In the genomic region with DNA sequence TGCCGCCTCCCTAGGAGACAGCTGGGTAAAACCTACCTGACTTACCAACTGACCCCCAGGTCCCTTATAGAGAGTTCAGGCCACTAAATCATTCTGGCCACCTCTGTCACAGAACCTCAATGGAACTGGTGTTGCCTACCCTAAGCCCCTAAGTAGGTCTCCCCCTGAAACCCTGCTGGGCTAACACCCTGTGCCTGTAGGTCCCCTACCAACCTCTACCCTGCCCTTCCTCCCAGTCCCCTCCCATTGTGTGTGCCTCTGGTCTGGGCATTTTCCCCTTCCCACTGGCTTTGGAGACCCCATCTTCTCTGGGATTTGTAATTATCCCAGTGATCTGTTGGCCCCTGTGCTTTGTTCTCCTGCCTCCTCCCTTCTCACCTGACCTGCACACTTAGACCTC, we compare ENCODE assay signal across 18 mouse cellular contexts. TPM values are rescaled to one million over a fixed set of nuclear protein-coding genes. Genes with fewer than 3 reads are reported as not detected.
DNase-seq lines count a peak whose midpoint lies in the region; ATAC-seq and TF ChIP-seq lines count a peak whose summit lies in the region.
"Had no signal": no experiment of that assay in that cellular context is flagged by ENCODE, and none has a peak within 500 bp of the region (broad histone marks: within the 10 kb centered on the region; RNA-seq: fewer than 3 reads in every experiment).

No protein-coding gene starts in this region.

- peak overlapping the region; percentile 80 for H3K27ac ChIP-seq in embryonic facial prominence, embryonic 10.5 days (replicated peaks)
- H3K27ac ChIP-seq in forebrain, embryonic 13.5 days: peak overlapping the region; percentile 69
- peak overlapping the region; percentile 81 for H3K27ac ChIP-seq in hindbrain, embryonic 15.5 days (replicated peaks)
- H3K27ac ChIP-seq in midbrain, embryonic 16.5 days (ENCODE audit: low read length): peak overlapping the region; percentile 83
- no peak overlapping the region for H3K27ac ChIP-seq in cerebellum, adult 2 months (ENCODE audit: insufficient read depth, low read length)

- DNase-seq in embryonic facial prominence, embryonic 10.5 days (ENCODE audit: low spot score): no peak
- DNase-seq in adipocyte (ENCODE audit: low spot score): no peak
- DNase-seq in lung, postnatal 4 days: no peak
- DNase-seq in left cerebral cortex, postnatal 10 days (ENCODE audit: extremely low spot score in 1 of 2, low spot score in 2 of 2): no peak
- no peak for DNase-seq in cerebellum, adult 2 months
- DNase-seq: cerebellum, postnatal 10 days; gastrocnemius, postnatal 10 days; kidney, adult 9 months; thymus, adult 2 months had no signal

- no peak overlapping the region for H3K4me2 ChIP-seq in forebrain, embryonic 13.5 days
- no peak overlapping the region for H3K4me2 ChIP-seq in hindbrain, embryonic 15.5 days
- H3K4me2 ChIP-seq in midbrain, embryonic 16.5 days (ENCODE audit: low read length): no peak overlapping the region
- H3K4me2 ChIP-seq: heart, embryonic 13.5 days; lung, embryonic 14.5 days had no signal

- H3K4me3 ChIP-seq in embryonic facial prominence, embryonic 10.5 days: no peak overlapping the region
- H3K4me3 ChIP-seq in forebrain, embryonic 13.5 days: no peak overlapping the region
- H3K4me3 ChIP-seq in hindbrain, embryonic 15.5 days: no peak overlapping the region
- H3K4me3 ChIP-seq in midbrain, embryonic 16.5 days (ENCODE audit: low read depth, low read length): no peak overlapping the region
- no peak overlapping the region for H3K4me3 ChIP-seq in cerebellum, adult 2 months (replicated peaks; ENCODE audit: insufficient read depth, low read depth, low read length)
- H3K4me3 ChIP-seq: heart, embryonic 13.5 days; megakaryocyte, embryonic 14.5 days had no signal

- TF ChIP-seq CTCF in cerebellum, adult 2 months (IDR thresholded peaks at IDR 0.05; ENCODE audit: borderline replicate concordance, insufficient read depth, low read depth, low read length): no peak

- H3K9ac ChIP-seq in forebrain, embryonic 13.5 days: no peak overlapping the region; the same call in 1 of the 2 replicates
- 0 out of 2 replicates have a peak overlapping the region, but pooled peaks have one; percentile 4 for H3K9ac ChIP-seq in hindbrain, embryonic 15.5 days
- peak overlapping the region; percentile 3; the same call in 1 of the 2 replicates for H3K9ac ChIP-seq in midbrain, embryonic 16.5 days (ENCODE audit: low read depth, low read length)
- H3K9ac ChIP-seq: heart, embryonic 13.5 days; lung, embryonic 14.5 days had no signal

- peaks cover 26% of the 10 kb centered on the region for H3K4me1 ChIP-seq in embryonic facial prominence, embryonic 10.5 days
- H3K4me1 ChIP-seq in forebrain, embryonic 13.5 days: peaks cover 24% of the 10 kb centered on the region
- peaks cover 15% of the 10 kb centered on the region for H3K4me1 ChIP-seq in hindbrain, embryonic 15.5 days (replicated peaks)
- peaks cover 16% of the 10 kb centered on the region for H3K4me1 ChIP-seq in midbrain, embryonic 16.5 days (ENCODE audit: control insufficient read depth, insufficient read depth, low read length)
- no peaks in the 10 kb centered on the region for H3K4me1 ChIP-seq in cerebellum, adult 2 months (ENCODE audit: control insufficient read depth, insufficient read depth, low read length)

- no peak for TF ChIP-seq POLR2A in cerebellum, adult 2 months (IDR thresholded peaks at IDR 0.05; ENCODE audit: borderline replicate concordance, insufficient read depth, low read length)

- 80% methylated on average over 1 of the region's 1 CpGs for WGBS in embryonic facial prominence, embryonic 10.5 days
- WGBS in forebrain, embryonic 13.5 days: 86% methylated on average over 1 of the region's 1 CpGs
- WGBS in hindbrain, embryonic 15.5 days: 75% methylated on average over 1 of the region's 1 CpGs
- 77% methylated on average over 1 of the region's 1 CpGs for WGBS in midbrain, embryonic 16.5 days
- WGBS in cerebellum, adult 2 months: 96% methylated on average over 1 of the region's 1 CpGs

- 0 out of 2 replicates have a peak, but pooled peaks cover 5% of the 10 kb centered on the region for H3K36me3 ChIP-seq in embryonic facial prominence, embryonic 10.5 days (replicated peaks)
- H3K36me3 ChIP-seq in forebrain, embryonic 13.5 days (ENCODE audit: poor library complexity, severe bottlenecking): no peaks in the 10 kb centered on the region
- H3K36me3 ChIP-seq in hindbrain, embryonic 15.5 days: no peaks in the 10 kb centered on the region
- no peaks in the 10 kb centered on the region for H3K36me3 ChIP-seq in midbrain, embryonic 16.5 days (ENCODE audit: control insufficient read depth, insufficient read depth, low read length)
- H3K36me3 ChIP-seq: heart, embryonic 13.5 days had no signal

- no peaks in the 10 kb centered on the region for H3K27me3 ChIP-seq in embryonic facial prominence, embryonic 10.5 days (replicated peaks; ENCODE audit: low read depth, poor library complexity, severe bottlenecking)
- H3K27me3 ChIP-seq in forebrain, embryonic 13.5 days: no peaks in the 10 kb centered on the region
- H3K27me3 ChIP-seq in hindbrain, embryonic 15.5 days: no peaks in the 10 kb centered on the region
- no peaks in the 10 kb centered on the region for H3K27me3 ChIP-seq in midbrain, embryonic 16.5 days (ENCODE audit: control insufficient read depth, insufficient read depth, low read depth, low read length)
- no peaks in the 10 kb centered on the region for H3K27me3 ChIP-seq in cerebellum, adult 2 months (ENCODE audit: control insufficient read depth, insufficient read depth, low read length)
- H3K27me3 ChIP-seq: heart, embryonic 13.5 days had no signal

- H3K9me3 ChIP-seq in embryonic facial prominence, embryonic 10.5 days: peaks cover 11% of the 10 kb centered on the region; the same call in 1 of the 2 replicates
- peaks cover 9% of the 10 kb centered on the region for H3K9me3 ChIP-seq in forebrain, embryonic 13.5 days (replicated peaks)
- no peaks in the 10 kb centered on the region for H3K9me3 ChIP-seq in hindbrain, embryonic 15.5 days
- H3K9me3 ChIP-seq in midbrain, embryonic 16.5 days (replicated peaks; ENCODE audit: control insufficient read depth, low read length, poor library complexity, severe bottlenecking): no peaks in the 10 kb centered on the region; the same call in 1 of the 2 replicates

- intact Hi-C loops in left cerebral cortex, postnatal 10 days (cut with DNase I): no loop called here

- peak; percentile 52; the same call in 1 of the 2 replicates for ATAC-seq in forebrain, embryonic 13.5 days
- no peak for ATAC-seq in hindbrain, embryonic 15.5 days (ENCODE audit: low FRiP score, low read depth)
- peak; percentile 58 for ATAC-seq in midbrain, embryonic 16.5 days
- ATAC-seq: CD4-positive, CD25-positive, alpha-beta regulatory T cell, adult 4 months had no signal

RNA-seq across cellular contexts. Expression of a gene that starts 10.9 kb away (rescaled TPM):
- 0.10 and 0.12 TPM in 2 replicates for polyA plus RNA-seq in embryonic facial prominence, embryonic 10.5 days (2016; fragmentation: Nextera tagmentation; extraction: Ambion mirVana)
- polyA plus RNA-seq in forebrain, embryonic 13.5 days (2015; fragmentation: Nextera tagmentation; extraction: Ambion mirVana): 0.14 and 0.48 TPM in 2 replicates
- 0.44 and 0.73 TPM in 2 replicates for polyA plus RNA-seq in hindbrain, embryonic 15.5 days (2015; fragmentation: Nextera tagmentation; extraction: Ambion mirVana)
- 0.88 and 1.1 TPM in 2 replicates for polyA plus RNA-seq in midbrain, embryonic 16.5 days (2015; fragmentation: Nextera tagmentation; extraction: Ambion mirVana)
- total RNA-seq in left cerebral cortex, postnatal 10 days (2021): under 1 TPM; 0.34 to 0.94 TPM
- 0.20 and 0.36 TPM in 2 replicates for polyA plus RNA-seq in cerebellum, adult 2 months (2012; rRNA removed)
- total RNA-seq: liver, adult 2 months; neutrophil, adult 5-6 weeks had no signal
- polyA plus RNA-seq: CD4-positive, CD25-positive, alpha-beta regulatory T cell, adult 4 months; liver, adult 2 months; lung, embryonic 14.5 days had no signal

RNA-seq across cellular contexts. Expression of a gene that starts 26.8 kb away (rescaled TPM):
- polyA plus RNA-seq in embryonic facial prominence, embryonic 10.5 days (2016; fragmentation: Nextera tagmentation; extraction: Ambion mirVana): 142 and 149 TPM in 2 replicates
- 119 and 129 TPM in 2 replicates for polyA plus RNA-seq in forebrain, embryonic 13.5 days (2015; fragmentation: Nextera tagmentation; extraction: Ambion mirVana)
- 138 and 142 TPM in 2 replicates for polyA plus RNA-seq in hindbrain, embryonic 15.5 days (2015; fragmentation: Nextera tagmentation; extraction: Ambion mirVana)
- 137 and 143 TPM in 2 replicates for polyA plus RNA-seq in midbrain, embryonic 16.5 days (2015; fragmentation: Nextera tagmentation; extraction: Ambion mirVana)
- 100 to 1,000 TPM; 143 TPM for total RNA-seq in left cerebral cortex, postnatal 10 days (2021)
- 166 and 175 TPM in 2 replicates for polyA plus RNA-seq in cerebellum, adult 2 months (2012; rRNA removed)

RNA-seq across cellular contexts. Expression of a gene that starts 26.8 kb away (rescaled TPM):
- polyA plus RNA-seq in embryonic facial prominence, embryonic 10.5 days (2016; fragmentation: Nextera tagmentation; extraction: Ambion mirVana): 653 and 654 TPM in 2 replicates
- polyA plus RNA-seq in forebrain, embryonic 13.5 days (2015; fragmentation: Nextera tagmentation; extraction: Ambion mirVana): 499 and 537 TPM in 2 replicates
- 434 and 455 TPM in 2 replicates for polyA plus RNA-seq in hindbrain, embryonic 15.5 days (2015; fragmentation: Nextera tagmentation; extraction: Ambion mirVana)
- 433 and 447 TPM in 2 replicates for polyA plus RNA-seq in midbrain, embryonic 16.5 days (2015; fragmentation: Nextera tagmentation; extraction: Ambion mirVana)
- total RNA-seq in left cerebral cortex, postnatal 10 days (2021): 100 to 1,000 TPM; 488 to 516 TPM
- polyA plus RNA-seq in cerebellum, adult 2 months (2012; rRNA removed): 279 and 319 TPM in 2 replicates
